8 mouse cellular contexts compared by ENCODE assay signal in the genomic region with DNA sequence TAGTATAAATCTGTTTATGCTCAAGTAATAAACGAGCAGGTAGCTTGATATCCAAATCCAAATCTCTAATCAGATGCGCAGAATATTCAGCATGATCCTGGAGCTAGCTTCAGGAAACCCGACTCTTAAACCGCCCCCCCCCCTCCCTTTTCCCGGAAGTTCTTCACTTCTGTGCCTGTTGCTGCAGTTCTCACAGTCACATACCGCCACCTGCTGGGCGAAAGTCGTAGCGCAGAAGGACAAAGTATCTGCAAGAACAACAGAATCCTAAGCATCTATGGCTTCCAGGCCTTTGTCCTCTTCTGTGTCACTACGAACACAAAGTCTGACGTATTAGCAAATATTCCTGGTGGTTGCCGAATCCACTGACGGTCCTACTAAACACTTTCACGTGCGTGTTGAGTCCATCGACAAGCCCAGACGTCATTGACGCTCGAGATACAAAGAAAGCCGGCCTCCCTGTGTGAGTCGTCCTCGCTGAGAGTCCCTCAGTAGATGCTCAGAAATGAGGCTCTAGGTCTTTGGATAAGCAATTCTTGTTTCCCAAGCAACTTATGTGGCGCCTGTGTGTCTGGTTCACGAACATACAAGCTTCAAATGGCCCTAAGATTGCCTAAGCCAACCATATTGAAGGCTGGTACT. TPM values are rescaled to one million over a fixed set of nuclear protein-coding genes. Genes with fewer than 3 reads are reported as not detected.
DNase-seq lines count a peak whose midpoint lies in the region; ATAC-seq lines count a peak whose summit lies in the region.

No protein-coding gene starts in this region.

- H3K27me3 ChIP-seq in forebrain, embryonic 14.5 days (replicated peaks; ENCODE audit: control insufficient read depth, insufficient read depth, low read length): no peaks in the 10 kb centered on the region

- H3K9me3 ChIP-seq in forebrain, embryonic 14.5 days (replicated peaks; ENCODE audit: control insufficient read depth, low read length): no peaks in the 10 kb centered on the region

- peak; percentile 49; the same call in 1 of the 2 replicates for ATAC-seq in forebrain, embryonic 14.5 days

- intact Hi-C loops in heart, postnatal 36 days (cut with DNase I): loop anchor here (2.0 to 10.0 kb wide), 2 partner anchors 244 to 440 kb away; no protein-coding TSS in a partner anchor

- no peaks in the 10 kb centered on the region for H3K36me3 ChIP-seq in forebrain, embryonic 14.5 days (ENCODE audit: control insufficient read depth, insufficient read depth, low read length)

- WGBS in forebrain, embryonic 14.5 days: 42% methylated on average over 23 of the region's 24 CpGs

- H3K4me3 ChIP-seq in forebrain, embryonic 14.5 days (ENCODE audit: low read depth, low read length): no peak overlapping the region

- H3K9ac ChIP-seq in forebrain, embryonic 14.5 days (ENCODE audit: low read length): no peak overlapping the region

- no peak overlapping the region for H3K27ac ChIP-seq in forebrain, embryonic 14.5 days (ENCODE audit: low read depth, low read length)

- DNase-seq in MEL-GATA-1-ER (ENCODE audit: extremely low read depth, low read depth): peak; percentile 68
- peak; percentile 62 for DNase-seq in c-Kit-positive CD71-positive TER-119-negative erythroid progenitor cells, embryonic 14.5 days (ENCODE audit: low read depth)
- peak; percentile 86 for DNase-seq in forebrain, embryonic 14.5 days (ENCODE audit: low spot score)
- DNase-seq in heart, postnatal 36 days: peak; percentile 82 to 92
- peak; percentile 90 for DNase-seq in layer of hippocampus, postnatal 10 days (ENCODE audit: low spot score in 2 of 2)
- peak; percentile 84 to 88 for DNase-seq in lung, postnatal 4 days
- peak; percentile 92 to 93 for DNase-seq in right cerebral cortex, adult 2 months (ENCODE audit: low spot score in 2 of 2)
- peak; percentile 64 for DNase-seq in urinary bladder, adult 2 months (ENCODE audit: low spot score)

- no peak overlapping the region for H3K4me2 ChIP-seq in forebrain, embryonic 14.5 days (ENCODE audit: low read length)

- no peaks in the 10 kb centered on the region for H3K4me1 ChIP-seq in forebrain, embryonic 14.5 days (ENCODE audit: control insufficient read depth, insufficient read depth, low read length)

RNA-seq across cellular contexts. Expression of gene Ccn2, which starts 29.9 kb away (rescaled TPM):
- 1.8 and 2.4 TPM in 2 replicates for polyA plus RNA-seq in forebrain, embryonic 14.5 days (2014; fragmentation: Nextera tagmentation; extraction: Ambion mirVana)
- total RNA-seq in heart, postnatal 36 days (2021): 100 to 1,000 TPM in 1 of 2 experiments, 10 to 100 TPM in 1; 82.5 to 111 TPM
- 10 to 100 TPM; 10.8 to 13.1 TPM for total RNA-seq in layer of hippocampus, postnatal 10 days (2021)
- 51.3 and 115 TPM in 2 replicates for polyA plus RNA-seq in urinary bladder, adult 2 months (2012; rRNA removed)

Comparison
In these comparisons a context has a peak if more than half of its experiments do, and no peak if none do; other contexts are left out.
1. RNA of gene Ccn2, which starts 29.9 kb away (total RNA-seq): 82.5 to 111 TPM in heart, postnatal 36 days; 10.8 to 13.1 TPM in layer of hippocampus, postnatal 10 days; every median in the first group is over 4 times any median in the second.
2. Peak in every context shown above with its lines, with median percentiles within 50 percentile points of each other: DNase-seq.